Mouse (Mus musculus) embryo, embryonic 9.5 days (tissue): ENCODE measurements around the gene Unc79.
A peak's percentile ranks its signal among the peaks of the same experiment; 100 is the strongest.

Source experiments
- DNase-seq: peaks from one replicate; pipeline ENCODE4 v3.0.0-alpha.2; 2017; ENCODE audit errors: extremely low spot score

Unc79 gene

DNA sequence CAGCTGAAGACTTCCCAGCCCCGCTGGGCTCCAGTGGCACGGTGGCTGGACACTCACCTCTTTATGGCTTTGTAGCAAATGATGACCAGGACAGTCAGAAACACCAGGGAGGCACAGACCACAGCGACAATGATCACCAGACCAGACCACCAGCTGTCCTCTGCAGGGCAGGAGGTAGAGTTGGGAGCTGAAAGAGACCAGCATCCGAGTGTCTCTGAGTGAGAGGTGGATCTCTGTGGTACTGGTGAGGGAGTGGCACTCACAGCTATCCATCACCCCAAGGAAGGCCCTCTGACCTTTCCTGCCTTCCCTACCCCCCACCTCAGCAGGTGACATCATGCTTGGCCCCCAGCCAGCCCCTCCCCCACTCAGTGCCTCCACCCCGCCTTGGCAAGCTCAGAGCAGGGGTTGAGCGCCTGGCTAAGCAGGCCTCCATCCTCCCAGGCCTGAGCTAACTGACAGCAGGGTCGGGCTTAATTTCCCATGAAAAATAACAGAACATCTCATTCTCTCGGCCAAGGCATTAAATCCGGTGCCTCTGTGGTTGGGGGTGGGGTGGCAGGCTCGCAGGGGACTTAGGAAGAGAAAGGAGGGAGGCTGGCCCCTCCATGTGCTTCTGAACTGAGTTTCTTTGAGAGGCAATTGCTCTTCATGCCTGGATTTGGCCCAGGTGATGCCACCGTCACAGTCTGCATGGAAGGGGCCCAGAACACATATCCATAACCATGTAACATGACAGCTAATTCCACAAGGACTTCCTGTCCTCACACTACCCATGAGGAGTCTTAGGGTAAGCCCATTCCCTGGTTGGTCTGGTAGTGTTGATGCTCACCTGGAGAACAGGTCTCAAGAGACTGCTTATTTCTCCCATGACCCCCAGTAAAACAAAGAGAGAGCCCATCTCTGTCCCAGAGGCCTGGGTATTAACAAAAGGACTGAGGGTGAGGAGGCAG lies 254.2 kb downstream of the Unc79 start:
- DNase-seq: peak; percentile 18

DNA sequence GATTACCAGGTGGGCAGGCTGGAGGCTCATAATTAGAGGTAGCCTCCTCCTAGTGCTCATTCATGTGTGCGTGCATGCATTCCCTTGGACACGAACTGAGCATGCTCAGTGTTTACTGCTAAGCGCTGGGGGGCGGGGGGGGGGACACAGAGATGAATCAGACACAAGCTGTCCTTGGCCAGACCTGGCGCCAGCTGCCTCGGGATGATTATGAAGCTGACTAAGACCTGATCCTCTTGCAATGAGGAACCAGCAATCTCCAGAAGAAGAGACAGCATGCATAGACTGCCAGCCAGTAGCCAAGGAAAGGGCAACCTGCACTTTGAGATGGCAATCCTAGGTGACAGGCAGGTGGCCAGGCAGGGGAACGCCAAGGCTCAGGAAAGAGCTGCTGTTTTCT lies 256.9 kb downstream of the Unc79 start:
- no peak for DNase-seq

DNA sequence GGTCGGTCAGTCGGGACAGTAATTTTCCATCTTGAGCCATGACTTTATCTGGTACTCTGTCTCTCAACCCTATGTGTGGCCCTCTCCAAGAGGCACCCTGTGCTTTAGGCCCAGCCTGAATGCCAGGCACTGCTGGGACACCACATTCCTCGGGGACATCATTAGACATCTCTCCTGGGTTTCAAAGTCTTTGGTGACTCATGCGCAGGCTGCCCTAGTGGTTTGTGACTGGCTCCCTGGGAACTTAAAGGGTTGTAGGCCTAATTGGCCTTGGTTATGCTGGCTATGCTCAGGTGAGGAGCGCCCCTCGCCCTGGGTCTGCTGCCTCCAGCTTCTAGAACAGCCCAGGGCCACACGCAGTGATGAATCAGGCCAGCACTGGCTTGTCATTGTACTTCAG lies 260.9 kb downstream of the Unc79 start:
- DNase-seq: no peak

DNA sequence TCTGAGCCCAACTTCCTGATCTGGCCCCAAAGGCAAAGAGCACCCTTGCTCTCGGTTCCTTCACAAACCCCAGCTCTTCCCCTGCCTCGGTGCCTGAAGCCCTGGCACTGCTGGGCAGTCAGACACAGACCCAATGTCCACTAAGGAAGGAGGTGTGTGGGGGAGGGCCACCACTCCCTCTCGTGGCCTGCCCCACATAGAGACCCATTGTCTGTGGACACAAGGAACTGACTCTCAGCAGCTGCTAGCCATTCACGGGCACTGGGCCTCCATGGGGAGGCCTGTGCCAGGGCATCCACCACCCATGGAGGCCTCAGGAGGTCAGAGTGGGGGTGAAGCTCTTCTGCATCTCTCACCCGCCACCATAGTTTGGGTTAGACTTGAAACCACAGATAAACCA lies 262.4 kb downstream of the Unc79 start:
- DNase-seq: no peak

DNA sequence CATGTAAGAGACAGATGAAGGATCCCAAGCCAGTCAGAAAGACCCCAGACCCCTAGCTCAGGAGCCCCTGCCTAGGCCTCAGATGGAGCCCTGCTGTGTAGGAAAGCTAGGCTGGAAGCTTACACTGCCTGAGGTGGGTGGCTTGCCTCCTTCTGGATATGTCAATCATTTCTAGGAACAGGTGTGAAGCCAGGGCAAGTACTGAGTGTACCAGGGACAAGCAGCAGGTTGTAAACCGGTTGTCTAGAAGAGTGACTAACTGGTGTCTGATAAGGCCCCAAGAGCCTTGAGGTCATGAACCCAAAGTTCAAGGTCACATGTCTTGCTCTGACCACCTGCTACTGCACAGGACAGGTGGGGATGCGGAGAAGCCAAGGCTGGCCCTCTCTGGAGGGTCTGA lies 264.9 kb downstream of the Unc79 start:
- DNase-seq: no peak

DNA sequence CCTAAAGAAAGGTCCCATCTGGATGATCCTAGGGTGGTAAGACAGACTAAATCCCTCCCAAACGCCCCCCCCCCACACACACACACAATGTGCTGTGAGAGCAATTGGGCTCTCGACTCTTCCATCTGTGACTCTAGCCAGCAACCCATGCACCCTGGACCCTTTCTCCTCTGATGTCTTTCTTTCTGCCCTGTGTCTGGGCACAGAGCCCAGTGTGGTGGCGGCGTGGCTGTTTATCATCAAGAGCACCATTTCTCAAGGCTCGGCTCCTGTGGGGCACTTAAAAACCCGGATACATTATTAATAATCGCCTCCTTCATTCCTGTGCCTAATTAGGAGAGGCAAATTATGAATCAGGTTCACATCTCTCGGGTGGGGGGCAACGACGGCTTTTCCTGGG lies 265.6 kb downstream of the Unc79 start:
- DNase-seq: no peak

DNA sequence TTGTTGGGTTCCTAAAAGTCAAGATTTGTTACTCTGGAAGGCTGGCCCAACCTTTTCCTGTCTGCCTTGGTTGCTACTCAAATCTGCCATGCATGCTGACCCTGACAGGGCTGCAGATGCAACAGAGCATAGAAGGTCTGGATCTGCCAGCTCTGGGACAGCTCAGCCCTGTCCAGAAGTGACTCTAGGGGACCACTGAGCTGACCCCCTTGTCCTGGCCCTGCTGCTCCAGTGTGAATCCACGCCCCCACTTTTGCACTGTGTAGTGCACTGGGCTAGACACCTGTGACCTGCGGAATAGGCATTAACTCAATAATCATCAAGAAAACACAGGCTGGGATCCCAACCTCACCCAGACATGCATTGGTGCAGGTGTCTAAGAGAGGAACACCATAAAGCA lies 266.1 kb downstream of the Unc79 start:
- DNase-seq: no peak

DNA sequence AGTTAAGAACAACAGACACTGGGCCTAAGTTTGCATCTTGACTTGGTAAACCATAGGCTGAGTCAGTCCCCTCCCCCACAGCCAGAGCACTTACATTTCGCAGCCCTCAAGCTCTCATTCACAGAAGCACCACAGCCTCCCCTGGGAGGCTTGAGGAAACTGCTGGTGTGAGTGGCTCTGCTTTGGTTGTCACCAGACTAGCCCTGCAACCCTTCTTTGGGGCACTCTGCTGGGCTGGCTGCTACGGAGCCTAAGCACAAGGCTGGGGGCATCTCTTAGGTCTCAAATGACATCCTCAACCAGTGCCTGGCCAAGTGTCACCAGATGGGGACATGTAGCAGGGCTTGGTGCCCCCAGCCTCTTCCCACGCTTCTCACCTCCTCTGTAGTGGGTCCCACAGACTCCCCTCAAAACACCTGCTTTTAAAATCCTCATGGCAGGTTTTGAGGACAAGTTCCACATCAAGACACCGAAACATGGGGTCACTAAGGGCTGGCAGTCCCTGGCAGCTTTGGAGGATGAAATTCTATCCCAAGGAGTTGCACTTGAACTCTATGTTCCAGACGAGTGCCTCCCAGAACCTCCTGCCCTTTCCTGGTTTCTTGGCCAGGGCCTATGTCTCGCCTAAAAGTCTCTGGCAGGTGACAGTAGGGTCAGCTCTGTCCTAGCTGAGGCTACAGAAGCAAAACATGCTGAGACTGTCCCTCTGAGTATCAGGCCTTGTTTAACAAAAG lies 267.4 kb downstream of the Unc79 start:
- DNase-seq: no peak

DNA sequence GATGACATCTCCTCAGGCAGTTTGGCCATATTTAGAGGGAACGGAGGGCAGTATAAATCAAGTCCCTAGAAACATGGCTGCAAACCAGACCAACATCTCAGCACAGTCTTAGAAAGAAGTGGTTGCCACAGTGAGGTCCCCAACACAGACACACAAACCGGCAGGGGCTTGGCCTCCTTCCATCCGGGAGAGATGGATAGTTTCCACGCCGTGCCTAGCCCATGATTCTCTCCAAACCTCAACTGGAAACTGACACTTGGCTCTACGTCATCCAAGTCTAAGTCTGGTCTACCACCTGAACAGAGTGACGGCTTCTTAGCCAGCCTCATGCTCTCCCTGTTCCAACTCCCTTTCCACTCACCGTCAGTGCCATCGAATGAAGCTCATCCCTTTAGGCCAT lies 275.0 kb downstream of the Unc79 start:
- DNase-seq: no peak

DNA sequence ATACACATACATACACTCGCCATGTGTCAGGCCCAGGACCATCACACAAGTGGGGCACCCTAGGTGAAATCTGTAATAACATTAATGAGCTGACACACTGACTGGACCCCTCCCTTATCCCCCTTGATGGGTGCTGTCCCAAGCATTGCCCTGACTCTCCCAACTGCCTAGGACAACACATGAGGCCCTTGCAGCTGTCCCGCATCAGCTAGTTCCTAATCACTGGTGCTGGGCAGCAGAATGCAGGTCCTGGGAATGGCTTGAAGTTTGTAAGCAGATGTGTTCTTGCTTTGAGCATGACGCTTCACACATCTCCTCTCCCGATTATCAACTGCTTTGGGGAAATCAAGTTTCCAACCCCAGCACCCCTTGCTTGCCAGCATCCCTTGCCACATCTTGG lies 277.5 kb downstream of the Unc79 start:
- no peak for DNase-seq

DNA sequence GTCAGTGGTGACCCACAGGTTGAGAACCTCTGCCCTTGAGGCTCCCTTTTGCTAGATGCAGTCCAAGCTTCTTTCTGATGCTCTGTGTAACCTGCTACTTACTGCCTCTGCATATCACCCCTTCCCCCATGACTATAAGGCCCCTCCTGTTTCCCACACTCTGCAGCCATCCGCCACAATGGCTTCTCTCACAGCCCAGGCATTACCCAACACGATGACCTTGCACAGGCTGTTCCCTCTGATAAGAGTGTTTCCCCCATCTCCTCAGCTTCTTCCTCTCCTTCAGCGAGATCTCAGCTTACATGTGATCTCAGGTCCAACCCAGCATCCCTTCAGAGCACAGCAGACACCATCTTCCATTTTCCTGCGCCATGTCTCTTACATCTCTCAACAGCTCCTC lies 280.4 kb downstream of the Unc79 start:
- DNase-seq: no peak
